Mouse (Mus musculus) heart, embryonic 10.5 days (tissue): ENCODE measurements around the gene Gm21970. TPM values are rescaled to one million over a fixed set of nuclear protein-coding genes. Genes with fewer than 3 reads are reported as not detected.

Source experiments
- DNase-seq: peaks from one replicate; pipeline ENCODE4 v3.0.0-alpha.2; 2017; ENCODE audit warnings: low spot score
- H3K27ac ChIP-seq: fragments of 300-500 bp; sonication (generic); 2 replicates; pipeline ENCODE4 v1.5.1; 2016; ENCODE audit warnings: mild to moderate bottlenecking
- H3K27me3 ChIP-seq: fragments of 300-500 bp; sonication (generic); 2 replicates; pipeline ENCODE4 v1.6.1; 2016; ENCODE audit warnings: mild to moderate bottlenecking; ENCODE audit not compliant: poor library complexity, insufficient read depth, severe bottlenecking
- H3K36me3 ChIP-seq: fragments of 300-500 bp; sonication (generic); 2 replicates; pipeline ENCODE4 v1.6.1; 2016; ENCODE audit warnings: mild to moderate bottlenecking, moderate library complexity
- H3K4me1 ChIP-seq: fragments of 300-500 bp; sonication (generic); 2 replicates; pipeline ENCODE4 v1.6.1; 2016; ENCODE audit warnings: mild to moderate bottlenecking
- H3K4me3 ChIP-seq: fragments of 300-500 bp; sonication (generic); 2 replicates; pipeline ENCODE4 v1.5.1; 2016; ENCODE audit warnings: mild to moderate bottlenecking, moderate library complexity
- H3K9me3 ChIP-seq: fragments of 300-500 bp; sonication (generic); 2 replicates; pipeline ENCODE4 v1.6.1; 2016; ENCODE audit warnings: mild to moderate bottlenecking, moderate library complexity
- WGBS: fragments of 180-500 bp; shearing (Covaris S2); methylation state at CpG from one replicate; pipeline ENCODE4 v1.1.7; 2016; 5-methylcytosine and 5-hydroxymethylcytosine counted together
- polyA plus RNA-seq: library from polyadenylated mRNA; unstranded; fragments of >200 nt; fragmentation: Nextera tagmentation; extraction: Ambion mirVana; gene quantifications from 2 replicates; pipeline ENCODE4 v1.2.1, GENCODE M21; 2016

Gene Gm21970
- polyA plus RNA-seq, 1 experiment from 2014 or later, result not detected

GRCm38 (mm10) chr16:91465505-91466240, 74.2 kb downstream of the Gm21970 start:
- Histone ChIP-seq H3K27ac (peak overlapping the region; percentile 85), H3K27me3 (no peaks in the 10 kb centered on the region), H3K36me3 (0 out of 2 replicates have a peak, but pooled peaks cover 8% of the 10 kb centered on the region), H3K4me3 (peak overlapping the region; percentile 66), H3K4me1 (peaks cover 41% of the 10 kb centered on the region), H3K9me3 (no peaks in the 10 kb centered on the region)
- WGBS, result 53% methylated on average over 13 of the region's 13 CpGs
- no peak for DNase-seq

- Histone ChIP-seq H3K27ac (no peak overlapping the region), H3K9me3 (no peaks in the 10 kb centered on the region), H3K27me3 (no peaks in the 10 kb centered on the region), H3K4me3 (0 out of 2 replicates have a peak overlapping the region, but pooled peaks have one; percentile 8), H3K4me1 (peaks cover 41% of the 10 kb centered on the region), H3K36me3 (0 out of 2 replicates have a peak, but pooled peaks cover 8% of the 10 kb centered on the region)
- WGBS, result 55% methylated on average over 6 of the region's 6 CpGs
- no peak for DNase-seq
These were observed 75.0 kb downstream of the Gm21970 start for GRCm38 (mm10) chr16:91466566-91466965.

Other genes starting within 250 kb of the Gm21970 start
- gene Olig2, start 166.3 kb upstream of the Gm21970 start, polyA plus RNA-seq, result not detected in 2 replicates
- 0.10 and 0.21 TPM in 2 replicates for gene Olig1, start 121.9 kb upstream of the Gm21970 start, polyA plus RNA-seq
- gene Ifnar2, start 18.9 kb upstream of the Gm21970 start, polyA plus RNA-seq, result 42.2 and 48.8 TPM in 2 replicates
- 29.6 and 37.0 TPM in 2 replicates for gene Il10rb, start 14.4 kb downstream of the Gm21970 start, polyA plus RNA-seq
- 43.2 and 43.9 TPM in 2 replicates for gene Ifnar1, start 93.5 kb downstream of the Gm21970 start, polyA plus RNA-seq
- 53.7 and 85.6 TPM in 2 replicates for gene Ifngr2, start 155.4 kb downstream of the Gm21970 start, polyA plus RNA-seq
- gene Tmem50b, start 206.1 kb downstream of the Gm21970 start, polyA plus RNA-seq, result 44.7 and 56.1 TPM in 2 replicates
- 2.7 and 2.9 TPM in 2 replicates for gene Dnajc28, start 227.3 kb downstream of the Gm21970 start, polyA plus RNA-seq